Mouse (Mus musculus) stomach, postnatal 0 days (tissue): ENCODE measurements around the gene Taok3. TPM values are rescaled to one million over a fixed set of nuclear protein-coding genes. Genes with fewer than 3 reads are reported as not detected.

Source experiments
- ATAC-seq: fragments of 200-750 bp; cut with Nextera tagmentation; 2 replicates; pipeline ENCODE4 v1.8.0; 2017; ENCODE audit not compliant: low FRiP score, low TSS enrichment
- DNase-seq: peaks from one replicate; pipeline ENCODE4 v3.0.0-alpha.2; 2016; ENCODE audit warnings: low spot score
- H3K27ac ChIP-seq: fragments of 300-500 bp; sonication (generic); replicated peaks from 2 replicates; pipeline ENCODE4 v1.5.1; 2014; ENCODE audit warnings: mild to moderate bottlenecking, control low read depth
- H3K27me3 ChIP-seq: fragments of 300-500 bp; sonication (generic); 2 replicates; pipeline ENCODE4 v1.6.1; 2014; ENCODE audit warnings: low read length; ENCODE audit not compliant: control insufficient read depth, insufficient read depth
- H3K36me3 ChIP-seq: fragments of 300-500 bp; sonication (generic); 2 replicates; pipeline ENCODE4 v1.6.1; 2014; ENCODE audit warnings: low read length, mixed read lengths; ENCODE audit not compliant: control insufficient read depth, insufficient read depth
- H3K4me1 ChIP-seq: fragments of 300-500 bp; sonication (generic); replicated peaks from 2 replicates; pipeline ENCODE4 v1.6.1; 2014; ENCODE audit warnings: antibody characterized with exemption; ENCODE audit not compliant: control insufficient read depth, insufficient read depth
- H3K4me2 ChIP-seq: fragments of 300-500 bp; sonication (generic); replicated peaks from 2 replicates; pipeline ENCODE4 v1.6.1; 2014; ENCODE audit warnings: low read depth, mild to moderate bottlenecking, control low read depth, moderate library complexity
- H3K4me3 ChIP-seq: fragments of 300-500 bp; sonication (generic); 2 replicates; pipeline ENCODE4 v1.5.1; 2014; ENCODE audit warnings: low read depth, low read length, control low read depth
- H3K9ac ChIP-seq: fragments of 300-500 bp; sonication (generic); 2 replicates; pipeline ENCODE4 v1.6.1; 2014; ENCODE audit warnings: mild to moderate bottlenecking, low read length, control low read depth, mixed read lengths
- H3K9me3 ChIP-seq: fragments of 300-500 bp; sonication (generic); 2 replicates; pipeline ENCODE4 v1.6.1; 2016; ENCODE audit warnings: low read length; ENCODE audit not compliant: control insufficient read depth
- CTCF ChIP-seq: IDR thresholded peaks from 2 replicates; pipeline ENCODE4 v1.5.1; 2016; ENCODE audit warnings: antibody characterized with exemption, low read depth, mild to moderate bottlenecking, moderate library complexity
- EP300 ChIP-seq: optimal IDR thresholded peaks from 2 replicates; pipeline ENCODE3; 2016; ENCODE audit warnings: antibody characterized with exemption
- WGBS: fragments of 180-500 bp; shearing (Covaris S2); extraction: QIAGEN DNeasy Blood & Tissue Kit; methylation state at CpG from one replicate; pipeline ENCODE4 v1.1.7; 2014; 5-methylcytosine and 5-hydroxymethylcytosine counted together
- polyA plus RNA-seq: library from polyadenylated mRNA; unstranded; fragments of >200 nt; fragmentation: Nextera tagmentation; extraction: Ambion mirVana; gene quantifications from 2 replicates; pipeline ENCODE4 v1.2.1, GENCODE M21; 2015

The Taok3 gene
- polyA plus RNA-seq, 1 experiment from 2014 or later, result 24.2 TPM

DNA sequence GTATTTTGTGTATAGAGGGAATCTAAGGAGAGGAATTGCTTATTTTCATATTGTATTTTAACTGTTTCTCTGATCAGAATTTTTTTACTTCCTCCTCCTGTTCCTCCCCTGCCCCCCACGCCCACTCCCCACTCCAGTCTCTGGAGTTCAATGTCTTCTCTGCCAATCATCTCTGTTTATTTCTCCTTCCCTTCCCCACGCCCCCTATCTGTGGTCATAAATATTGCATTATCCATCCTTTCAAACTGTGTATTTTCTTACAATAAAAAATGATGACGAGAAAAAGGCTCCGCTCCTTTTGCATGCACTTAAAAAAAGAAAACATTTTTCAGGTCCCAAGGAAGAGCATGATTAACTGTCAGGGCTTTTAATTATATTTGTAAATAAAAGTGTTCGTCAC lies 154.9 kb downstream of the Taok3 start:
- no peak for DNase-seq
- Histone ChIP-seq H3K9ac (no peak overlapping the region), H3K36me3 (0 out of 2 replicates have a peak, but pooled peaks cover 5% of the 10 kb centered on the region), H3K4me2 (no peak overlapping the region), H3K4me1 (no peaks in the 10 kb centered on the region), H3K4me3 (no peak overlapping the region), H3K27ac (no peak overlapping the region), H3K27me3 (no peaks in the 10 kb centered on the region), H3K9me3 (no peaks in the 10 kb centered on the region)
- 51% methylated on average over 5 of the region's 5 CpGs for WGBS
- TF ChIP-seq EP300 (no peak), CTCF (peak; percentile 64)
- ATAC-seq, result no peak

DNA sequence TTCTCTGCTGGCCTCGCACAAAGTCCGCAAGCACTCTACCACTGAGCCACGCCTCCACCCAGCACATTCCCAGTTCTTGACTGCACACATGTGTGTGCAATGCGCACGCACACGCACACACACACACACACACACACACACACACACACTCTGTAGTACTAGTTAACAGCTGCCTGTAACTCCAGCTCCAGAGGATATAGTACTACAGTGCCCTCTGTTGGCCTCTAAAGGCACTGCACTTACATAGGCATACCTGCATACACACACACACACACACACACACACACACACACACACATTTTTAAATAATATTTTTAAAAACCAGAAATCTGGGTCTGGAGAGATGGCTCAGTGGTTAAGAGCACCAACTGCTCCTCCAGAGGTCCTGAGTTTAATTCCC lies 157.9 kb downstream of the Taok3 start:
- Histone ChIP-seq H3K9me3 (no peaks in the 10 kb centered on the region), H3K9ac (no peak overlapping the region), H3K4me3 (no peak overlapping the region), H3K36me3 (0 out of 2 replicates have a peak, but pooled peaks cover 2% of the 10 kb centered on the region), H3K4me2 (no peak overlapping the region), H3K4me1 (no peaks in the 10 kb centered on the region), H3K27ac (no peak overlapping the region), H3K27me3 (no peaks in the 10 kb centered on the region)
- DNase-seq (no peak), ATAC-seq (no peak)
- TF ChIP-seq CTCF, result peak; percentile 49
- TF ChIP-seq EP300, result no peak
- 95% methylated on average over 6 of the region's 6 CpGs for WGBS

DNA sequence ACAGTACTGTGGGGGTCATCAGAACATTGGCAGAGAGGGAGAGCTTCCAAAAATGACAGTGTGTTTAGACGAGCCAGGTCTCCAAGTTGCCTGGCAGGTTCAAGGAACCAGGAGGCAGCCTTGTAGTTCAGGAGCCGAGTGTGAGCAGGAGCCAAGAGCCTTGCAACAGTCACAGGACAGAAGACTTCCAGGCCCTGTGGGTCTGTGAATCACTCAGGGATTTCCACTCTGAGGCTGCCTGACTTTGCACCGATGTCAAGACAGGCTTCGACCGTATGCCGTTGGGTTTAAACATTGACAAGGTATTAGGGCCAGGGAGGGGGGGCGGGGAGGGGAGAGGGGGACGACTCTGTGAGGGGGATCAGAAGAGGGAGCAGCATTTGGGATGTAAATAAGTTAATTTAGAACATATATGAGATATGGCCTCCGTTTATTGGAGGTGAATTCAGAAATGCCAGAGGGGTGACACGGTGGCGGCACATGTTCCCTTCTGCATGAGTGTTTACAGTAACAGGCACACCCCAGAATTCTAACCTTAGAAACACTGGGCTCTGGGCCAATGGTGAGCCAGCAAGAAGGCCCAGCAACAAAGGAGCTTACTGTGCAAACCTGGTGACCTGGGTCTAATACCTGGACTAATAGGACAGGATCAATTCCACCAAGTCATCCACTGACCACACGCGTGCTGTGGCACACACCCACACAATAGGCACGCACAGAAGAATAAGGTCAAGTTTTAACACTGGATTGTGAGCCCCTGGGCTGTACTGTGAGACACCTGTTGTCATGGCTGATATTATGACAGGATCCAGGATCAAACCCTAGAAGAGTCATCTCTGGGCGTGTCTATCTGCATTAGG lies 159.1 kb downstream of the Taok3 start:
- Histone ChIP-seq H3K4me3 (no peak overlapping the region), H3K9me3 (no peaks in the 10 kb centered on the region), H3K27ac (peak overlapping the region; percentile 88), H3K4me1 (no peaks in the 10 kb centered on the region), H3K27me3 (no peaks in the 10 kb centered on the region), H3K9ac (no peak overlapping the region), H3K36me3 (peaks cover 4% of the 10 kb centered on the region), H3K4me2 (no peak overlapping the region)
- TF ChIP-seq EP300, result no peak
- no peak for TF ChIP-seq CTCF
- DNase-seq (peak; percentile 94), ATAC-seq (peak; percentile 91)
- 55% methylated on average over 15 of the region's 15 CpGs for WGBS

DNA sequence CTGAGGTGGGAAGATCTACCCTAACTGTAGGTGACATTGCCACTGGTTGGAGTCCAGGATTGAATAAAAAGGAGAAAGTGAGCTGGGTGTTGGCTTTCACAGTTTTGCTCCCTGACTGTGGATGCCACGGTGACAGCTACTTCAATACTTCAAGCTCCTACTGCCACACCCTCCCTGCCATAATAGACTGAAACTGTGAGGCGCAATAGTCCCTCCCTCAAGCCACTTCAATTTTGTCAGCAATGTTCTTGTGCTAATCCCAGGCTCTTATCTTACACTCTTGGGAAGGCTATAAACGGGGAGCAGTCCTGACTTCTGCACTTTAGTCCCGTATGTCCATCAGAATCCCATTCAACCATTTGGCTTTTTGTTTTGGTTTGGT lies 159.7 kb downstream of the Taok3 start:
- Histone ChIP-seq H3K27me3 (no peaks in the 10 kb centered on the region), H3K9ac (no peak overlapping the region), H3K4me2 (no peak overlapping the region), H3K9me3 (no peaks in the 10 kb centered on the region), H3K27ac (peak overlapping the region; percentile 88), H3K36me3 (peaks cover 7% of the 10 kb centered on the region), H3K4me3 (no peak overlapping the region), H3K4me1 (no peaks in the 10 kb centered on the region)
- WGBS, result 49% methylated on average over 4 of the region's 4 CpGs
- DNase-seq (no peak), ATAC-seq (peak; percentile 28; the same call in 1 of the 2 replicates)
- TF ChIP-seq CTCF (no peak), EP300 (no peak)

DNA sequence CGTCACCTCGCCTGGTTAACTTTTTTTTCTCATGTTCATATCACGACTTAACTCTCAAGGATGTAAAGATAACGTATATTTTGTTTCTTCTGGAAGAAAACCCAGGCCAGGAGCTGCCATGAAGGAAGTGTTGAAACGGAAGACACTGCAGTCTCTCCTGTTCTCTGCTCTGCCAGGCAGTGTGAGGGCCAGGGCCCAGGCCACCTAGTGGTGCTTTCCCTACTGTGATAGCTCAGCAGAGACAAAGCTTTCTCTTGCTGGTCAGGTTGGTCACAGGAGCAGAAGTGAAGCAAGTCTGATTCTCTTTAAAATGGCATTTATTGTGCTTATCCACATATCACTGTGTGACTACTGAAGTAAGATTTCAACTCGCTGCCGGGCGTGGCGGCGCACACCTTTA lies 161.6 kb downstream of the Taok3 start:
- 83% methylated on average over 10 of the region's 10 CpGs for WGBS
- TF ChIP-seq EP300 (no peak), CTCF (peak; percentile 65)
- ATAC-seq, result no peak
- peaks cover 7% of the 10 kb centered on the region for H3K36me3 ChIP-seq
- no peak overlapping the region for H3K9ac ChIP-seq
- H3K27me3 ChIP-seq, result no peaks in the 10 kb centered on the region
- no peaks in the 10 kb centered on the region for H3K4me1 ChIP-seq
- H3K4me2 ChIP-seq, result no peak overlapping the region
- DNase-seq, result peak; percentile 54
- H3K27ac ChIP-seq, result no peak overlapping the region; the same call in 1 of the 2 replicates
- H3K9me3 ChIP-seq, result no peaks in the 10 kb centered on the region
- no peak overlapping the region for H3K4me3 ChIP-seq

DNA sequence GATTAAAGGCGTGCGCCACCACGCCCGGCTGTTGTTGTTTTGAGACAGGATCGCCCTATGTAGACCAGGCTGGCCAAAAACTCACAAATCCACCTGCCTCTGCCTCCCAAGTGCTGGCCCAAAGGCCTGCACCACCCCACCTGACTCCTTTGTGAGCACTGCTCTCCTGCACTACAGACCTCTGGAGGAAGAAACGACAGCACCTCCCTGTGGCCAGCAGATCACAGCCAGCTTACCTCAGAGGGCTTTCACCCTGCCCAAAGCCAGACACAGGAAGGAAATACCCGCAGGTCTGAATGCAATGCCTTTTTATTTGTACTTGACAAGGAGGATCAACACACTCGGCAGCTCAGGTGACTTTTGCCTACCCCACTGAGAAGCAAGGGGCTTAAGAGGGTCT lies 162.4 kb downstream of the Taok3 start:
- no peak for ATAC-seq
- TF ChIP-seq CTCF (peak; percentile 53), EP300 (no peak)
- Histone ChIP-seq H3K9me3 (no peaks in the 10 kb centered on the region), H3K4me2 (no peak overlapping the region), H3K4me3 (no peak overlapping the region), H3K27ac (no peak overlapping the region), H3K9ac (no peak overlapping the region), H3K27me3 (no peaks in the 10 kb centered on the region), H3K36me3 (peaks cover 7% of the 10 kb centered on the region), H3K4me1 (no peaks in the 10 kb centered on the region)
- 83% methylated on average over 8 of the region's 8 CpGs for WGBS
- peak; percentile 45 for DNase-seq
